Mouse (Mus musculus) frontal cortex, adult (tissue): ENCODE results near the gene Ly6g5b.

ENCODE experiments used
- ATAC-seq: cut with Nextera tagmentation; 2 replicates; pipeline ENCODE4 v1.9.2; 2017; ENCODE audit warnings: mild to moderate bottlenecking, moderate library complexity, mixed read lengths; ENCODE audit not compliant: low TSS enrichment

The Ly6g5b gene

GRCm38 (mm10) chr17:35105740-35106389, 9.4 kb downstream of the Ly6g5b start:
- ATAC-seq: peak; percentile 71; the same call in 1 of the 2 replicates

GRCm38 (mm10) chr17:35104754-35105153, 10.5 kb downstream of the Ly6g5b start:
- no peak for ATAC-seq

GRCm38 (mm10) chr17:35104079-35104478, 11.1 kb downstream of the Ly6g5b start:
- no peak for ATAC-seq

GRCm38 (mm10) chr17:35103221-35103690, 12.0 kb downstream of the Ly6g5b start:
- no peak for ATAC-seq

GRCm38 (mm10) chr17:35102299-35102698, 12.9 kb downstream of the Ly6g5b start:
- peak; percentile 35; the same call in 1 of the 2 replicates for ATAC-seq

- ATAC-seq: no peak
Measured at GRCm38 (mm10) chr17:35101161-35101560, 14.1 kb downstream of the Ly6g5b start.

GRCm38 (mm10) chr17:35100196-35100765, 14.9 kb downstream of the Ly6g5b start:
- no peak for ATAC-seq

GRCm38 (mm10) chr17:35097164-35097655, 18.0 kb downstream of the Ly6g5b start:
- ATAC-seq: peak; percentile 58

GRCm38 (mm10) chr17:35096597-35096996, 18.6 kb downstream of the Ly6g5b start:
- no peak for ATAC-seq

GRCm38 (mm10) chr17:35094475-35095365, 20.5 kb downstream of the Ly6g5b start:
- ATAC-seq: peak; percentile 41; the same call in 1 of the 2 replicates

GRCm38 (mm10) chr17:35092403-35093198, 22.6 kb downstream of the Ly6g5b start:
- ATAC-seq: no peak

- no peak for ATAC-seq
Measured at GRCm38 (mm10) chr17:35090166-35090932, 24.9 kb downstream of the Ly6g5b start.

GRCm38 (mm10) chr17:35088825-35089644, 26.2 kb downstream of the Ly6g5b start, which contains the start of gene Abhd16a:
Abhd16a (plus strand) TSS chr17:35089263.
- peak; percentile 98 for ATAC-seq

GRCm38 (mm10) chr17:35088151-35088550, 27.1 kb downstream of the Ly6g5b start:
- no peak for ATAC-seq

GRCm38 (mm10) chr17:35085208-35085865, 29.9 kb downstream of the Ly6g5b start, which contains the start of gene Ly6g6f:
Ly6g6f (minus strand) TSS chr17:35085610.
- no peak for ATAC-seq

GRCm38 (mm10) chr17:35083929-35084497, 31.2 kb downstream of the Ly6g5b start:
- no peak for ATAC-seq

- ATAC-seq: no peak
Measured at GRCm38 (mm10) chr17:35082841-35083576, 32.2 kb downstream of the Ly6g5b start.

GRCm38 (mm10) chr17:35080710-35081109, 34.5 kb downstream of the Ly6g5b start:
- no peak for ATAC-seq
